Mouse (Mus musculus): ENCODE results near the gene Hinfp. TPM values are rescaled to one million over a fixed set of nuclear protein-coding genes. Genes with fewer than 3 reads are reported as not detected.

The Hinfp gene
- polyA plus RNA-seq, 1 experiment from 2014 or later: 28.4 TPM

DNA sequence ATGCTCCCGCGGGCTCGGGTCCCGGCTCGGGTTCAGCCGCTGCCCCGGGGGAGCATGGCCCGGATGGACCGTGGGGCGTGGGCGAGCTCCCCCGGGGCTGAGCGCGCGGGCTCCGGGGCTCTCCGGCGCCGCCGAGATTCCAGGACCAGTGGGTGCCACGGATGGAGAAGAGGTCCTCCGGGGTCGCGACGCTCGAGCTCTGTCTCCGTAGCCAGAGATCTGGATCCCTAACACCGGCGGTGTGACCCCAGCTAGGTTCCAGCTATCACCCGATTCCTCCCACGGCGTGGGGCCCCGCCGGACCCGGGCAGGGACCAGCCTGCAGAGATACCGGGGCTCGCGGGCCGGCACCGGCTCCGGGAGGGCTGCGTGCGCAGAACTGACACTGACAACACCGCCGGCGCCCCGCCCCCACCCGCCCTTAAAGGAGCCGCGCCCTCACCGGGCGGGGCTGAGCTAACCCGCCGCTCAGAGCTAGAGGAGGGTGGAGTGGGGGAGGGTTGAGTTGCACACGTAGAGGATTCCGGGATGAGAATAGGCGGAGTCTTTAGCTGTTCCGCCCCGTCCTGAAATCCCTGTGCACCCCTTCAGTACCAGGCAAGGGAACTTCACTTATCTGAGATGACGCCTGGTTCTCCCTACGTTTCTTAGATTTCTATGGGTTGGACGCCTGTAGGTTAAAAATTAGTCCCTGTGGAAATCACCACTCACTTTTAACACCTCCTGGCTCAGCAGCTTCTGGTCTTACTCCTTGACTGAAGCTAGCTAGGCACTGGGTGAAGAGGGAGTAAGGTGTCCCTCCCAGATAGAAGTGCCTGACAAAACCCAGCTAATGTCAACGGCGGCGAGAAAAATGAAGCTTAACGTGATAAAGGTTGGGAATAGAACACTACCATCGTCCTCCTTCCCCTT, 14.7 kb upstream of the Hinfp start, which contains the start of gene C2cd2l:
Gene C2cd2l (minus strand): TSS at position 399 of the 912 bp plus-strand sequence.
- Histone ChIP-seq H3K36me3 (ENCODE audit: control insufficient read depth, insufficient read depth, low read length) (no peaks in the 10 kb centered on the region; the same call in 1 of the 2 replicates), H3K4me1 (ENCODE audit: control insufficient read depth, insufficient read depth, low read length) (peaks cover 8% of the 10 kb centered on the region), H3K9me3 (ENCODE audit: control insufficient read depth, low read length) (no peaks in the 10 kb centered on the region), H3K27me3 (ENCODE audit: control insufficient read depth, insufficient read depth, low read length) (no peaks in the 10 kb centered on the region), H3K27ac (replicated peaks; ENCODE audit: low read depth, low read length) (no peak within 1 kb of the TSS), H3K4me3 (ENCODE audit: low read depth, low read length) (peak within 1 kb of the TSS; percentile 89), H3K4me2 (ENCODE audit: low read depth, severe bottlenecking) (peak within 1 kb of the TSS; percentile 79), H3K9ac (ENCODE audit: low read length) (peak within 1 kb of the TSS; percentile 74)
- ATAC-seq (ENCODE audit: insufficient number of reproducible peaks, low FRiP score, low TSS enrichment, low read depth) (peak; percentile 97), DNase-seq (ENCODE audit: low spot score) (peak; percentile 90)
- under 1% methylated on average over 66 of the region's 67 CpGs for WGBS

DNA sequence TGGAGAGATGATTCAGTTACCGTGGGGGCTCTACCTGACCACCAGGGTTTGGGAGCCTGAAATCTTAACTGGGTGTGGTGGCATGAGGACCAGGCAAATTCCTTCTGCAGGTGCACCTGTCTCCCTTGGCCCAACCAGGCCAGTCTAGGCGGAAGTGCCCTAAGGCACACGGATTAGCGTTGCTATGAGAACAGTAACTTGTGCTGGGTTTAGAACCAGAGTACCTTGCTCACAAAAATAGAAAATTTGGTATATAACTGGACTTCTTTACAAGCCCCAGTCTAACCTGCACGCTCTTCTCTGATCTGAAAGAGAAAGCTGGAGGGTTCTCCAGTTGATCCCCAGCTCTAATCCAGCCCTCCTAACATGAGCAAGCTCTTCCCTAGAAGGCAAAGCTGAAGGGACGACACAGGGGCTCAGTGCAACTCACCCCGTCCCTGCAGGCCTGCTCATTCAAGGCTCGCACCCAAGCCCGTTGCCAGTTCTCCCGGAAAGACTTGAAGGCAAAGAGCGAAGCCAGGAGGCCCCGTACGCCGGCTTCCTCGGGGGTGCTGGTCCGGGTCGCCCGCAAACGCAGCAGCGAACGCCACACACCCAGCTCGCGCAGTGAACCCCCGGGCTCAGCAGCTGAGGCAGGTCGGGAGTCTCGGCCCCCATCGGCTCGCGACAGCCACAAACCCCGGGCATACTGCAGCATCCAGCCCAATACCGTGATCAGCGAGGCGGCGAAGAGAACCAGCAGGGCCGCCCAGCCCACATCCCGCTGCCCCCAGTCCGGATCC, 13.8 kb upstream of the Hinfp start:
- H3K27me3 ChIP-seq (ENCODE audit: control insufficient read depth, insufficient read depth, low read length): no peaks in the 10 kb centered on the region
- H3K36me3 ChIP-seq (ENCODE audit: control insufficient read depth, insufficient read depth, low read length): no peaks in the 10 kb centered on the region; the same call in 1 of the 2 replicates
- no peak overlapping the region for H3K27ac ChIP-seq (replicated peaks; ENCODE audit: low read depth, low read length)
- peak overlapping the region; percentile 89 for H3K4me3 ChIP-seq (ENCODE audit: low read depth, low read length)
- ATAC-seq (ENCODE audit: insufficient number of reproducible peaks, low FRiP score, low TSS enrichment, low read depth) (no peak), DNase-seq (ENCODE audit: low spot score) (peak; percentile 49)
- peak overlapping the region; percentile 79 for H3K4me2 ChIP-seq (ENCODE audit: low read depth, severe bottlenecking)
- 2% methylated on average over 37 of the region's 37 CpGs for WGBS
- peaks cover 8% of the 10 kb centered on the region for H3K4me1 ChIP-seq (ENCODE audit: control insufficient read depth, insufficient read depth, low read length)
- peak overlapping the region; percentile 74 for H3K9ac ChIP-seq (ENCODE audit: low read length)
- H3K9me3 ChIP-seq (ENCODE audit: control insufficient read depth, low read length): no peaks in the 10 kb centered on the region

DNA sequence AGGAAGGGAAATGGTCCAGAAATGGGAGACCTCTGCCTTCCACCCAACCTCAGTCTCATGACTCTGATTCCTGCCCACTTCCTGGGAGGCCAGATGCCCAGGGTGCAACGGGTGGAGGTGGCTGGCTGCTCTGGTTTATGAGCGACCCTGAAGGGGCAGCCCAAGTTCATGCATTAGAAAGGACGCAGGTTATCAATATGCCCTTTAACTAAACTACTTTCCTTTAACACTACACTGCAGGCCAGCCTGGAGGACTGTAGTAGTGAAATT, 13.3 kb upstream of the Hinfp start:
- Histone ChIP-seq H3K4me1 (ENCODE audit: control insufficient read depth, insufficient read depth, low read length) (peaks cover 8% of the 10 kb centered on the region), H3K27me3 (ENCODE audit: control insufficient read depth, insufficient read depth, low read length) (no peaks in the 10 kb centered on the region), H3K4me2 (ENCODE audit: low read depth, severe bottlenecking) (peak overlapping the region; percentile 79), H3K27ac (replicated peaks; ENCODE audit: low read depth, low read length) (no peak overlapping the region), H3K9me3 (ENCODE audit: control insufficient read depth, low read length) (no peaks in the 10 kb centered on the region), H3K4me3 (ENCODE audit: low read depth, low read length) (peak overlapping the region; percentile 89), H3K36me3 (ENCODE audit: control insufficient read depth, insufficient read depth, low read length) (no peaks in the 10 kb centered on the region; the same call in 1 of the 2 replicates), H3K9ac (ENCODE audit: low read length) (peak overlapping the region; percentile 74; the same call in 1 of the 2 replicates)
- no peak for ATAC-seq (ENCODE audit: insufficient number of reproducible peaks, low FRiP score, low TSS enrichment, low read depth)
- no peak for DNase-seq (ENCODE audit: low spot score)
- 38% methylated on average over 3 of the region's 3 CpGs for WGBS

DNA sequence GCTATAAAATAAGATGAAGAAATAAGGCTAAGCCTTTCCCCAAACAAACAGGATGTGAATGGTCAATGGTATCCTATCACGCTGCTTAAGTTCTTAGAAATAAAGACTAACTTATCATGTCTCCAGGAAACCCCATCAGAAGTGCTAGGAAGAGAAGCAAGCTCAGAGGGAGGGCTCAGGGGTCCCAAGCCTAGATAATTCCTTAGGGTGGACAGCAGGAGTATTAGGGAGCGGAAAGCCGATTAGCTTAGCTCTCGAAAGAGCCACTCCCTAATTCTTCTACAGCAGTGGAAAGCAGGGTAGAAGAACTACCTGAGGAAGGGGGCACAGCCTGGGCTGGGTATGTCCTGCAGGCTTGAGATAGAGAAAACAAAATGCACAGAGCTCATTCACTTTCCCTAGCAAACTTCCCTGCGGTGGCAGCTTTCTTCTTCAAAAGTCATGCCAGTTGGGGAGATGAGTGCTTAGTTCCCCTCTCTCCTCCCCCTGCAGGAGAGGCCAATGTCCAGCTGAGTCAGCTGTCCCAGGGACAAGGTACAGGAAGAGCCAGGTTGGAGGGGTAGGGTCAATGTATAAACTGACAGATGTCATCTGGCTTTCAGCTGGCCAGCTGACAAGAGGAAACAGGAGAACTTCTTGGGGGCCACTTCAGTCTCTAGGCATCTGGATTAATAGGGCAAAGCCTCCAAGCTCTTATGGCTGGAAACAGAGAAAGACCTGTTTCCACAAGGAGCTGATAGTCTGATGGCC, 12.8 kb upstream of the Hinfp start:
- Histone ChIP-seq H3K27me3 (ENCODE audit: control insufficient read depth, insufficient read depth, low read length) (no peaks in the 10 kb centered on the region), H3K4me3 (ENCODE audit: low read depth, low read length) (no peak overlapping the region), H3K9ac (ENCODE audit: low read length) (no peak overlapping the region), H3K27ac (replicated peaks; ENCODE audit: low read depth, low read length) (no peak overlapping the region), H3K4me2 (ENCODE audit: low read depth, severe bottlenecking) (peak overlapping the region; percentile 79; the same call in 1 of the 2 replicates), H3K9me3 (ENCODE audit: control insufficient read depth, low read length) (no peaks in the 10 kb centered on the region), H3K36me3 (ENCODE audit: control insufficient read depth, insufficient read depth, low read length) (no peaks in the 10 kb centered on the region; the same call in 1 of the 2 replicates), H3K4me1 (ENCODE audit: control insufficient read depth, insufficient read depth, low read length) (peaks cover 8% of the 10 kb centered on the region)
- no peak for ATAC-seq (ENCODE audit: insufficient number of reproducible peaks, low FRiP score, low TSS enrichment, low read depth)
- DNase-seq (ENCODE audit: low spot score): no peak
- 62% methylated on average over 5 of the region's 5 CpGs for WGBS

DNA sequence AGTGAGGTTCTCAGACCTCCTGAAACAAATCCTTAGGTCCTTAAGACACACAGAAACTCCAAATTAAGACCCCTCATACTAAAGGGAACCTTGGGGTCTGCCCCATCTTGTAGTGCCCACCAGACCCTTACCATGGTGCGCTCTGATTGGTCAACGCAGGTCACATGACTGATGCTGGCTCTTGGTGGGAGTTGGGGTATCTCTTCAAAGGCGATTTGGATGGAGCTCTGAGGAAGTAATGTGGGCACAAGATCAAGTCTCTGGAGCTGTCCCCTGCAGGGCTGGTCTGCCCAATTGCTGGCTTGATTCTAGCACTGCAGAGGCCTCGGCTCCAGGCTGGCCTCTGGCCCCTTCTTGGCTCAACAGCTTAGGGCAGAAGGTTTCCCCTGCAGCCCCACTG, 12.0 kb upstream of the Hinfp start:
- no peak for DNase-seq (ENCODE audit: low spot score)
- 68% methylated on average over 4 of the region's 4 CpGs for WGBS
- ATAC-seq (ENCODE audit: insufficient number of reproducible peaks, low FRiP score, low TSS enrichment, low read depth): no peak
- H3K9ac ChIP-seq (ENCODE audit: low read length): no peak overlapping the region
- no peaks in the 10 kb centered on the region for H3K9me3 ChIP-seq (ENCODE audit: control insufficient read depth, low read length)
- no peak overlapping the region for H3K4me3 ChIP-seq (ENCODE audit: low read depth, low read length)
- no peak overlapping the region for H3K4me2 ChIP-seq (ENCODE audit: low read depth, severe bottlenecking)
- no peaks in the 10 kb centered on the region for H3K27me3 ChIP-seq (ENCODE audit: control insufficient read depth, insufficient read depth, low read length)
- peaks cover 8% of the 10 kb centered on the region for H3K4me1 ChIP-seq (ENCODE audit: control insufficient read depth, insufficient read depth, low read length)
- no peak overlapping the region for H3K27ac ChIP-seq (replicated peaks; ENCODE audit: low read depth, low read length)
- H3K36me3 ChIP-seq (ENCODE audit: control insufficient read depth, insufficient read depth, low read length): no peaks in the 10 kb centered on the region; the same call in 1 of the 2 replicates

DNA sequence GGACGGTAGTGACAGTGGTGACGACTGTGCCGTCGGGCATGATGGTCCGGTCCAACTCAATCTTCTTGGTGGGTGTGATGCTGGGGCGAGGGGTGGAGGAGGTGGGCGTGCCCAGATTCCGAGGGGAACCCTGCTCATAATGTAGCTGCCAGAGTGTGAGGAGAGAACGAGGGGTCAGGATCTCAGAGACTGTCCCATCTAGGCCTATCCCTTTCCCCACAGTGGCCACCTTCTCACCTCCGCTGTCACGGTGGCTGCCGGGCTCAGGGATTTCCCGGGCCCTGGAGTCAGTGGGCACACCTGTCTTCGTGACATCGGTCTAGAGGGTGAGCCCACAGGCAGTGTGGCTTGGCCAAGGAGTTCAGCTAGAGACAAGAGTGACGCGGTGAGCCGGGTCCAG, 9.4 kb upstream of the Hinfp start:
- ATAC-seq (ENCODE audit: insufficient number of reproducible peaks, low FRiP score, low TSS enrichment, low read depth) (no peak), DNase-seq (ENCODE audit: low spot score) (no peak)
- no peak overlapping the region for H3K27ac ChIP-seq (replicated peaks; ENCODE audit: low read depth, low read length)
- no peaks in the 10 kb centered on the region for H3K9me3 ChIP-seq (ENCODE audit: control insufficient read depth, low read length)
- no peaks in the 10 kb centered on the region for H3K27me3 ChIP-seq (ENCODE audit: control insufficient read depth, insufficient read depth, low read length)
- H3K4me1 ChIP-seq (ENCODE audit: control insufficient read depth, insufficient read depth, low read length): peaks cover 11% of the 10 kb centered on the region
- no peaks in the 10 kb centered on the region; the same call in 1 of the 2 replicates for H3K36me3 ChIP-seq (ENCODE audit: control insufficient read depth, insufficient read depth, low read length)
- H3K4me2 ChIP-seq (ENCODE audit: low read depth, severe bottlenecking): no peak overlapping the region
- 91% methylated on average over 18 of the region's 18 CpGs for WGBS
- H3K4me3 ChIP-seq (ENCODE audit: low read depth, low read length): no peak overlapping the region
- no peak overlapping the region for H3K9ac ChIP-seq (ENCODE audit: low read length)

DNA sequence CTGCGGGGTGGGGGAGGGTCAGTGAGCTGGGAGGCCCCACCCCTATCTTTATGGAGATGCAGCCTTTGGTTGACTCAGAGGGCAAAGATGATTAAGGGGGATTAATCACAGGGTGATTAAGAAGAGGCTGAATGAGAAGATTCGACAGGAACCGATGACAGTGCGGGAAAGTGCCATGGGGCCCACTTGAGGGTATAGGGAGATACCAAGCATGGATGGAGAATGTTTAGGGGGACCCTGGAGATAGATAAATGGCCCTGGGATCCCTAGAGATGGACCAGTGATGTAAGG, 8.7 kb upstream of the Hinfp start:
- DNase-seq (ENCODE audit: low spot score) (no peak), ATAC-seq (ENCODE audit: insufficient number of reproducible peaks, low FRiP score, low TSS enrichment, low read depth) (no peak)
- no peak overlapping the region for H3K4me2 ChIP-seq (ENCODE audit: low read depth, severe bottlenecking)
- no peaks in the 10 kb centered on the region; the same call in 1 of the 2 replicates for H3K36me3 ChIP-seq (ENCODE audit: control insufficient read depth, insufficient read depth, low read length)
- no peak overlapping the region for H3K4me3 ChIP-seq (ENCODE audit: low read depth, low read length)
- H3K4me1 ChIP-seq (ENCODE audit: control insufficient read depth, insufficient read depth, low read length): peaks cover 8% of the 10 kb centered on the region
- H3K27me3 ChIP-seq (ENCODE audit: control insufficient read depth, insufficient read depth, low read length): no peaks in the 10 kb centered on the region
- no peak overlapping the region for H3K27ac ChIP-seq (replicated peaks; ENCODE audit: low read depth, low read length)
- H3K9me3 ChIP-seq (ENCODE audit: control insufficient read depth, low read length): no peaks in the 10 kb centered on the region
- 71% methylated on average over 4 of the region's 4 CpGs for WGBS
- H3K9ac ChIP-seq (ENCODE audit: low read length): no peak overlapping the region

All from limb, embryonic 11.5 days (tissue).